Mouse (Mus musculus): ENCODE data around the gene Frmd4b. TPM values are rescaled to one million over a fixed set of nuclear protein-coding genes. Genes with fewer than 3 reads are reported as not detected.

The Frmd4b gene
- polyA plus RNA-seq, 1 experiment from 2014 or later: 17.5 TPM

GRCm38 (mm10) chr6:97552573-97552972, 64.8 kb downstream of the Frmd4b start:
- no peaks in the 10 kb centered on the region for H3K36me3 ChIP-seq (ENCODE audit: control insufficient read depth, insufficient read depth, low read length)
- DNase-seq (ENCODE audit: low spot score) (no peak), ATAC-seq (ENCODE audit: low read depth) (no peak)
- no peaks in the 10 kb centered on the region for H3K9me3 ChIP-seq (ENCODE audit: control insufficient read depth, low read length)
- no peaks in the 10 kb centered on the region for H3K27me3 ChIP-seq (replicated peaks; ENCODE audit: control insufficient read depth, insufficient read depth, low read length)
- 72% methylated on average over 3 of the region's 3 CpGs for WGBS
- H3K27ac ChIP-seq (replicated peaks; ENCODE audit: low read depth, low read length): no peak overlapping the region
- 0 out of 2 replicates have a peak, but pooled peaks cover 10% of the 10 kb centered on the region for H3K4me1 ChIP-seq (ENCODE audit: control insufficient read depth, insufficient read depth, low read length)
- no peak overlapping the region for H3K4me3 ChIP-seq (ENCODE audit: low read depth, low read length)
- no peak overlapping the region for H3K4me2 ChIP-seq (ENCODE audit: low read depth, low read length)
- H3K9ac ChIP-seq (ENCODE audit: low read depth, low read length): no peak overlapping the region

DNA sequence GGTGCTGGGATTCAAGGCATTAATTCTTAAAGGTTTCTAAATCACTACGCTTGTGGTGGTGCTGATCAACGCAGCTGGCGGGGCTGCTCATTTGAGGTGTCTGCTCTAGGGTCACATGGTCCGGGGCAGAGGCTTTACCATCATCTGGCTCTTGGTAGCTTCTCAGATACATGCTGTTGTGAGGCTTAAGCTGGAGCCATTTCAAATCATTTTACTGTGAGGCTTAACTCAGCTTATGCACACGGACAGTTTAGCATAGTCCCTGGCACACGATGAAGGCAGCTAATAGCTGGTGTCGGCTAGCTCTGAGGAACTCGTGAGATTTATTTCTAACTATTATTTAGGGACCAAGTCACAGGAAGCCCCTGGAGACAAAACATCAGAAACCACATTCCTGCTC, 65.5 kb downstream of the Frmd4b start:
- no peak overlapping the region for H3K4me3 ChIP-seq (ENCODE audit: low read depth, low read length)
- peaks cover 5% of the 10 kb centered on the region for H3K9me3 ChIP-seq (ENCODE audit: control insufficient read depth, low read length)
- no peak overlapping the region for H3K27ac ChIP-seq (replicated peaks; ENCODE audit: low read depth, low read length)
- H3K36me3 ChIP-seq (ENCODE audit: control insufficient read depth, insufficient read depth, low read length): no peaks in the 10 kb centered on the region
- ATAC-seq (ENCODE audit: low read depth): peak; percentile 86
- no peaks in the 10 kb centered on the region for H3K27me3 ChIP-seq (replicated peaks; ENCODE audit: control insufficient read depth, insufficient read depth, low read length)
- no peak overlapping the region for H3K9ac ChIP-seq (ENCODE audit: low read depth, low read length)
- WGBS: 56% methylated on average over 8 of the region's 8 CpGs
- DNase-seq (ENCODE audit: low spot score): peak; percentile 76
- H3K4me1 ChIP-seq (ENCODE audit: control insufficient read depth, insufficient read depth, low read length): 0 out of 2 replicates have a peak, but pooled peaks cover 7% of the 10 kb centered on the region
- no peak overlapping the region for H3K4me2 ChIP-seq (ENCODE audit: low read depth, low read length)

GRCm38 (mm10) chr6:97551161-97551560, 66.2 kb downstream of the Frmd4b start:
- DNase-seq (ENCODE audit: low spot score): no peak
- H3K4me3 ChIP-seq (ENCODE audit: low read depth, low read length): no peak overlapping the region
- no peak overlapping the region for H3K27ac ChIP-seq (replicated peaks; ENCODE audit: low read depth, low read length)
- H3K9me3 ChIP-seq (ENCODE audit: control insufficient read depth, low read length): peaks cover 7% of the 10 kb centered on the region
- WGBS: 90% methylated on average over 4 of the region's 4 CpGs
- no peaks in the 10 kb centered on the region for H3K27me3 ChIP-seq (replicated peaks; ENCODE audit: control insufficient read depth, insufficient read depth, low read length)
- no peak overlapping the region for H3K4me2 ChIP-seq (ENCODE audit: low read depth, low read length)
- 0 out of 2 replicates have a peak, but pooled peaks cover 7% of the 10 kb centered on the region for H3K4me1 ChIP-seq (ENCODE audit: control insufficient read depth, insufficient read depth, low read length)
- ATAC-seq (ENCODE audit: low read depth): no peak
- no peak overlapping the region for H3K9ac ChIP-seq (ENCODE audit: low read depth, low read length)
- no peaks in the 10 kb centered on the region for H3K36me3 ChIP-seq (ENCODE audit: control insufficient read depth, insufficient read depth, low read length)

DNA sequence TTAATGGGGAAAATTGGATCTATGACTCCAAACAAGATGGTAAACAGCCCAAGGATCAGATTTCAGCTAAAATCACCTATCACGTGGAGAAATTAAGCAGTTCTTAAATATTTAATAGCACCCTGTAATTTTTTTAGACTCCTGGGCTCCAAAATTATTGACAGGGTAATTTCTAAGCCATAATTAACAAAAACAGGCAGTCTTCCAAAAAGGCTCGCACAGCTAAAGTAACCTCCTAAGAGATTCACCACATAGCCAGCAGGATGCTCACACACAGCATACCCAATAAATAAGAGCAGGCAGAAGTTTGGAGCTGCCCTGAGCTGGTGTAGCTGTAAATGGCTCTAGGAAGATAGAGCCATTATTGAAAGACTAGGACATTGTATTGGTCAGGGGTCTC, 76.9 kb downstream of the Frmd4b start:
- H3K4me2 ChIP-seq (ENCODE audit: low read depth, low read length): no peak overlapping the region
- no peaks in the 10 kb centered on the region for H3K9me3 ChIP-seq (ENCODE audit: control insufficient read depth, low read length)
- H3K4me3 ChIP-seq (ENCODE audit: low read depth, low read length): no peak overlapping the region
- DNase-seq (ENCODE audit: low spot score) (no peak), ATAC-seq (ENCODE audit: low read depth) (no peak)
- 60% methylated on average over 2 of the region's 2 CpGs for WGBS
- no peak overlapping the region for H3K9ac ChIP-seq (ENCODE audit: low read depth, low read length)
- no peaks in the 10 kb centered on the region for H3K27me3 ChIP-seq (replicated peaks; ENCODE audit: control insufficient read depth, insufficient read depth, low read length)
- H3K4me1 ChIP-seq (ENCODE audit: control insufficient read depth, insufficient read depth, low read length): no peaks in the 10 kb centered on the region
- H3K27ac ChIP-seq (replicated peaks; ENCODE audit: low read depth, low read length): no peak overlapping the region
- no peaks in the 10 kb centered on the region for H3K36me3 ChIP-seq (ENCODE audit: control insufficient read depth, insufficient read depth, low read length)

GRCm38 (mm10) chr6:97535763-97536445, 81.4 kb downstream of the Frmd4b start:
- Histone ChIP-seq H3K4me1 (ENCODE audit: control insufficient read depth, insufficient read depth, low read length) (no peaks in the 10 kb centered on the region), H3K9me3 (ENCODE audit: control insufficient read depth, low read length) (no peaks in the 10 kb centered on the region), H3K4me3 (ENCODE audit: low read depth, low read length) (no peak overlapping the region), H3K4me2 (ENCODE audit: low read depth, low read length) (no peak overlapping the region), H3K27ac (replicated peaks; ENCODE audit: low read depth, low read length) (no peak overlapping the region), H3K36me3 (ENCODE audit: control insufficient read depth, insufficient read depth, low read length) (no peaks in the 10 kb centered on the region), H3K27me3 (replicated peaks; ENCODE audit: control insufficient read depth, insufficient read depth, low read length) (no peaks in the 10 kb centered on the region), H3K9ac (ENCODE audit: low read depth, low read length) (no peak overlapping the region)
- WGBS: 88% methylated on average over 9 of the region's 9 CpGs
- DNase-seq (ENCODE audit: low spot score) (peak; percentile 19), ATAC-seq (ENCODE audit: low read depth) (no peak)

- no peaks in the 10 kb centered on the region for H3K36me3 ChIP-seq (ENCODE audit: control insufficient read depth, insufficient read depth, low read length)
- H3K9me3 ChIP-seq (ENCODE audit: control insufficient read depth, low read length): no peaks in the 10 kb centered on the region
- H3K27me3 ChIP-seq (replicated peaks; ENCODE audit: control insufficient read depth, insufficient read depth, low read length): no peaks in the 10 kb centered on the region
- H3K4me2 ChIP-seq (ENCODE audit: low read depth, low read length): no peak overlapping the region
- H3K4me3 ChIP-seq (ENCODE audit: low read depth, low read length): no peak overlapping the region
- no peaks in the 10 kb centered on the region for H3K4me1 ChIP-seq (ENCODE audit: control insufficient read depth, insufficient read depth, low read length)
- DNase-seq (ENCODE audit: low spot score): no peak
- H3K27ac ChIP-seq (replicated peaks; ENCODE audit: low read depth, low read length): no peak overlapping the region
- 58% methylated on average over 4 of the region's 4 CpGs for WGBS
- ATAC-seq (ENCODE audit: low read depth): no peak
- H3K9ac ChIP-seq (ENCODE audit: low read depth, low read length): no peak overlapping the region
Measured at GRCm38 (mm10) chr6:97531043-97531442, 86.3 kb downstream of the Frmd4b start.

DNA sequence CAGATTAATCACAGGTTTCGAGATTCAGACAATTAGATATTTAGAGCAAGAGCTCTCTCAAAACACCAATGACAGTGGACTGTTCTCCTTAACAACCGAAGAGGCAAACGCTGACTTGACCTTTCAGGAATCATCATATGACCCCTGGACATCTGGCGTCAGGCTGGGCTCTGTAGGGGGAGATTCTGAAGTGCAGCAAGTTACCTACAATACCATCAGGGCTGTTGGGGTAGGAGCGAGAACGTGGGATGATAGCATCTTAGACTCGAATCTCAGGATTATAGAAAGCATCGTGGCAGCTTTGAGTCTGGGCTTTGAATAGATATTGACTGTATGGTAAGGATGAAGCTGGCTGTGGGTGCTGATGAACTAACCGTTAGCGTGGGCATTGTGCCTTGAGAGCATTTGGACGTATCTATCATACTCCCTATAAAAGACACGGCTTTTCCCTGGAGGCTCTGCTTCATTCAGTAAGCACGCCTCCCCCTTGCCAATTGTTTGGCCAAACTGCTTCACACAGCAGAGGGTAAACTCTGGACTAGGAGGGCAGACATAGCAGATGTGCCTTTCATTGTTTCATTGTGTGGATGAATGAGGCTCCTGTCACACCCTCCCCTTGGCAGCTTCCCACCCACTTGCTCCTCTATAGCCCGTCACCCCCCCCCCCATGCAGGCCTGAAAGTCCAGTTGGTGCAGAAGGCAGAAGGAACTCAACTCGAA, 88.2 kb downstream of the Frmd4b start:
- Histone ChIP-seq H3K9me3 (ENCODE audit: control insufficient read depth, low read length) (no peaks in the 10 kb centered on the region), H3K36me3 (ENCODE audit: control insufficient read depth, insufficient read depth, low read length) (no peaks in the 10 kb centered on the region), H3K4me1 (ENCODE audit: control insufficient read depth, insufficient read depth, low read length) (no peaks in the 10 kb centered on the region), H3K4me3 (ENCODE audit: low read depth, low read length) (no peak overlapping the region), H3K27ac (replicated peaks; ENCODE audit: low read depth, low read length) (no peak overlapping the region), H3K4me2 (ENCODE audit: low read depth, low read length) (no peak overlapping the region), H3K27me3 (replicated peaks; ENCODE audit: control insufficient read depth, insufficient read depth, low read length) (no peaks in the 10 kb centered on the region), H3K9ac (ENCODE audit: low read depth, low read length) (no peak overlapping the region)
- WGBS: 57% methylated on average over 15 of the region's 15 CpGs
- DNase-seq (ENCODE audit: low spot score): no peak
- ATAC-seq (ENCODE audit: low read depth): no peak

GRCm38 (mm10) chr6:97526092-97526491, 91.2 kb downstream of the Frmd4b start:
- Histone ChIP-seq H3K4me3 (ENCODE audit: low read depth, low read length) (no peak overlapping the region), H3K36me3 (ENCODE audit: control insufficient read depth, insufficient read depth, low read length) (no peaks in the 10 kb centered on the region), H3K27me3 (replicated peaks; ENCODE audit: control insufficient read depth, insufficient read depth, low read length) (no peaks in the 10 kb centered on the region), H3K4me2 (ENCODE audit: low read depth, low read length) (no peak overlapping the region), H3K9ac (ENCODE audit: low read depth, low read length) (no peak overlapping the region), H3K9me3 (ENCODE audit: control insufficient read depth, low read length) (no peaks in the 10 kb centered on the region), H3K4me1 (ENCODE audit: control insufficient read depth, insufficient read depth, low read length) (no peaks in the 10 kb centered on the region), H3K27ac (replicated peaks; ENCODE audit: low read depth, low read length) (no peak overlapping the region)
- peak; percentile 38; the same call in 1 of the 2 replicates for ATAC-seq (ENCODE audit: low read depth)
- peak; percentile 63 for DNase-seq (ENCODE audit: low spot score)
- 18% methylated on average over 8 of the region's 8 CpGs for WGBS

Measured in embryonic facial prominence, embryonic 14.5 days (tissue).